Mouse (Mus musculus) 3134 (cell line): ENCODE results near the gene Zp3.

ENCODE experiments used
- DNase-seq: peaks from one replicate; pipeline ENCODE4 v3.0.0-alpha.2; 2011; ENCODE audit warnings: low spot score; ENCODE audit not compliant: insufficient read length; ENCODE audit errors: extremely low read depth

Gene Zp3

DNA sequence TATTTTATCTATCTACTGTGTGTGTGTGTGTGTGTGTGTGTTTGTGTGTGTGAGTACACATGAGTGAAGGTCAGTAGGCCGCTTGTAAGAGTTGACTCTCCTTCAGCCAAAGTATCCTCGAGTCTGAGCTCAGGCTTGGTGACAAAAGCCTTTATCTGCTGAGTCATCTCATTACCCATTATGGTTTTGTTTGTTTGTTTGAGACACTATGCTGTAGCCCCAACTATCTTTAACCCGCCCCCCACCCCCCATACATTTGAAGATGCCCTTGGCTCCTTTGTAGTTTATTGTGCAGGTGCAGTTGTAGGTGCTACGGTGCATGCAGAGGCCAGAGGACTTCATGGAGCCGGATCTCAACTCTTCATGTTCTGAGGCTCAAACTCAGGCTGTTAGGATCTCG is 21.3 kb downstream of the Zp3 start:
- DNase-seq = no peak

DNA sequence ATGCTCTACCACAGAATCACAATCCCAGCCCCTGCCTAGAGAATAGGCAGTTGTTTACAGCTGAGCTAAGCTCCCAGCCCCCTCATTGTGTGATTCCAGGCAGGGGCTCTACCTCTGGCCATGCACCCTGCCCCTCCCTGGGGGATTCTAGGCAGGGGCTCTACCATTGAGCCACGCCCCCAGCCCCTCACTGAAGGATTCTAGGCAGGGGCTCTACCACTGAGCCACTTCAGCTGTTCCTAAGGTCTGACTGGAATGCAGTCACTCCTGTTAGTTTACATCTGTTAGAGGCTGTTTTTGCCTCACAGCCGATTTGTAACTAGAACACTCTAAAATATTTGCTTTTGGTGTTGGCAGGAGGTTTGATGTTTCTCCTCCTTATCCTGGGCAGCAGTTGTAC is 22.4 kb downstream of the Zp3 start:
- no peak for DNase-seq

DNA sequence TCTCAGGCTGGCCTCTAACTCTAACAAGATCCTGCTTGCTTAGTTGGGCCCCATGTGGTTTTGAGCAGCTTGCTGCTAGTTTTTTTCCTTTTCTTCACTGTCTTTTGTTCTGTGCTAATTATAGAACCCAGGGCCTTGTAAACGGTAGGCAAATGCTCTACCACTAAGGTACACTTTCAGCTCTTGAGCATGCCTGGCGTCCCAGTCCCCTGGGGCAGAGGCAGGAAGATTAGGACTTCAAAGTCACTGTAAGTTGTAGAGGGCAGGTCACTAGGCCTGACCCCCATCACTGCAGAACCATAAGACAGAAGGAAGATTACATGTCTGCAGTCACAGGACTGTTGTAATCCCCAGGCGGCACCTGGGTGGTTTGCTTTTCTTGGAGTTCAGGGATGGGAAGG is 22.9 kb downstream of the Zp3 start:
- DNase-seq = no peak

DNA sequence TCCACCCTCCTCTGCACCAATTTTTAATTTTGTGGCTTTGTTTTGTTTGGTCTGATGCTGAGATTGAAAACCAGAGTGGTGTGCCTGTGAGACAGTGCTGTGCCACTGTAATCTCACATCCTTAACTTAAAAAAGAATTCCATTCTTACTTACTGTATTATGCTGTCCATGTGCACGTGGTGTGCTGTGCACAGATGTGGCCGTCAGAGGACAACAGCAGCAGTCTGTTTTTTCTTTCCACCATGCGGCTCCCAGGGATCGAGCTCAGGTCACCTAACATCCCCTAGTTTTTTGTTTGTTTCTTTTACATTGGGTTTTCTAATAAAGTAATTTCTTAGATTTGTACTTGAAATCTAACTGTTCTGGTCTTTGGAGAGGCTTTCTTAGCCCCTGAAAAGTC is 24.6 kb downstream of the Zp3 start:
- no peak for DNase-seq

GRCm38 (mm10) chr5:136007745-136008144 is 27.8 kb downstream of the Zp3 start:
- DNase-seq = peak; percentile 65

- DNase-seq = peak; percentile 81
Observed at GRCm38 (mm10) chr5:136014877-136015276, 35.0 kb downstream of the Zp3 start.

- DNase-seq = peak; percentile 49
Observed at GRCm38 (mm10) chr5:136015586-136015985, 35.7 kb downstream of the Zp3 start.

- peak; percentile 31 for DNase-seq
Observed at GRCm38 (mm10) chr5:136016014-136016876, 36.3 kb downstream of the Zp3 start.

DNA sequence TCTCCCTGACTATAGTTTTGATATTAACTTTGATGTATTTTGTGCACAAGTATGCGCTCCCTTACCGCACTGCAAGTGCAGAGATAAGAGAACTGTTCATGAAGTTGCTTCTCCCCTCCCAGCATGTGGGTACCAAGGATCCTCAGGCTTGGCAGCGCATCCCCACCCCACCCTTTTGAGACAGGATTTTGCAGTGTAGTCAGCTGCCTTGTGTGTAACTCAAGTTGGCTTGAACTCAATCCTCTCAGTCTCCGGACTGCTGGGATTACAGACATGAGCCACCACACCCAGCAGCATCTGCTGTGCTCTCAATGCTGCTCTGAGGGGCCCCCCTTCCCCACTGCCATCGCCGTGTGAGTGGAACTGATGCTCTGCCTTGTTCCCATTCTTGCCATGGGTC is 37.4 kb downstream of the Zp3 start:
- DNase-seq = no peak

- DNase-seq = no peak
Observed at GRCm38 (mm10) chr5:136018726-136019125, 38.8 kb downstream of the Zp3 start.

DNA sequence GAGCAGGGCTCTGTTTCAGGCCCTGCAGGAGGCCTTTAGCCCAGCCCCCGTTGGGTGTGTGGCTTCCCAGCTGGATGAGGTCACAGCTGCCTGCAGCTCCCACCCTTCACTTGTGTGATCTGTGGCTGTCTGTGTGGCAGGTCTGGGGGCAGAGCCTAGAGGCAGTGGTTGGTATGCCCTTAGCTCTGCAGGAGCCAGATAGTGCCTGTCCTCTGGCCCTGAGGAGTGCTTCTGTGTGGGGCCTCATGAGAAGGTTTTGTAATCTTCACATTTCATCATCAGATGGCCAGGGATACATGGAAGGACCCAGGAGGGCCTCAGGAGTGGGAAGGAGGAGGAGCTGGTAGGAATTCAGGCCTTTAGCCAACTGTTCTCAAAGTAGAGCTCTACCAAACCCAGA is 40.0 kb downstream of the Zp3 start:
- DNase-seq = peak; percentile 20

DNA sequence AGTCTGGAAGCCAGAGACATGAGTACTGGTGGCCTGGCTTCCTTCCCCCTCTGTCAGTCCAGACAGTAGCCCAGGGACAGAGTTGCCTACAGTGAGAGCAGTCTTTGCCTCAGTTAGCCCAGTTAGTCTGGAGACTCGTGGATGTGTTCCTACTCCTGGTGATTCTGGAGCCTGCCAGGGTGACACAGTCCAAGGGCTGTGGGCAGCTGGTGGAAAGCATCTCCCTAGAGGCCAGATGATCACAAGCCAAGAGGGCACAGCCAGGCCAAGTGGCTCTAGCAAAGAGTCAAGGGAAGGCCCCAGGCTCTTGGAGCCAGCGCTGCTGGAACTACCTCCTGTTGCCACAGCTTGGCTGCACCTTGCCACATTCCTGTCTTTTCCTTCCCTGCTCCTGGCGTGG is 45.8 kb downstream of the Zp3 start:
- DNase-seq = no peak

DNA sequence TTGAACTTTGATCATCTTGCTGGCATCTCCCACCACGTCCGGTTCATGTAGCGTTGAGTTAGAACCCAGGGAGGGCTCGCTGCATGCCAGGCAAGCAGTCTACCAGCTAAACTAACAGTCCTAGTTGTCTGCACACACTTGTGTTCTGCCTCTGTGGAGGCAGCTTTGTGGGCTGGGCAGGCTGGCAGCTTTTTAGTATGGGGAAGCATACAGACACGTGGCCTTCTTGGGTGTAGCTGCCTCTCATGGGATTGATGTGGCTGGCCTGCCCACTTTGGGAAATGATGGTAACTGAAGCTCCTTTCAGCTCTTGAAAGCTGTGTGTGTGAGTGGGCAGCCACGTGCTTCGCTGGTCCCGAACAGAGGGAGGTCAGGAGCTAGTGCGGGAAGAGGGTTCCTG is 47.0 kb downstream of the Zp3 start:
- no peak for DNase-seq

DNA sequence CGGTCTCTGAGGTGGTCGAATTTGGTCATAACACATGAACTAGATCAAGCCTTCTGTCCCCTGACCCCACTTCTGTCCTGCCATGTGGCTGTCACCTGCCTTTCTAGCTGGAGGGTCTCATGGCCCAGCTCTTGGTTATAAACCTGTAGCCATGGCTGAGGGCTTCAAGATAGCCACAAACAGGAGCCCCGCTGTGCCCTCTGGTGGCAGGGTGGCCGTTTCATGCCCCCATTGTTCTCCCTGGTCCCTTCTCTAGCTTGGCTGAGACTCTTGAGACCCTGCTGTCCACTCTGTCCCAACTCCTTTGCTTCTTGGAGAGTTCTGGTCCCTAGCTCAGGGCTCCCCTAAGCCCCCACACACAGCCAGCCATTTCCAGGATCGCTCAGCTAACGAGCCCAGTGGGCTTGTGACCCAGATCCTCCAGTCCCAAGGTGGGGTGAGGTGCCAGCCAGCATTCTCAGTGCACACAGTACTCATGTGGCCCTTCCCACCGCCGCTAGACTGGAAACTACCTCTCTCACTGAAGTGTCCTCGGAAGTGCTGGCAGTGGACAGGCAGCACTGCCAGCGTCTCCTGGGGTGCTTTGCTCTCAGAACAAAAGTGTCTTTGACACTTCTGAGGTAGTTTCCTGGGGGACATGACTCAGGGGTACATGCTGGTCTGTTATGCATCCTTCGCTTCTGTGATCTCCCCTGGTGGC is 47.9 kb downstream of the Zp3 start:
- DNase-seq = no peak

DNA sequence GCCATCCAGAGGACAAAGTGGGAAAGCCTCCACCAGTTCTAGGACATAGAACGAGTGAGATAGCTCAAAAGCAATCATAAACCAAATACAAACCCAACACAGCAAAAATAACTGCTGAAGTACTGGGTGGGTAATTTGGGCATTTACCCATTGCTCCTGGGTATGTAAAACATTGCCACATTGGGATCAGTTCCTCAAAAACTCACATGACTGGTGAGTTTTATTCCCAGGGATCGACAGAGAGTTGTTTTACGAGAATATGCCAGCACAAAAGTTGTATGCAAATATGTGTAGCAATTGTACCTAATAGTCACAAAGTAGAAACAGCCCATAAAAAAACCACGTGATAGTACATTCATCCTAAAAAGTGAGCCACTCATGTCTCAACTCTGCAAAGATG is 55.0 kb downstream of the Zp3 start:
- DNase-seq = no peak

GRCm38 (mm10) chr5:136035285-136035684 is 55.4 kb downstream of the Zp3 start:
- no peak for DNase-seq

DNA sequence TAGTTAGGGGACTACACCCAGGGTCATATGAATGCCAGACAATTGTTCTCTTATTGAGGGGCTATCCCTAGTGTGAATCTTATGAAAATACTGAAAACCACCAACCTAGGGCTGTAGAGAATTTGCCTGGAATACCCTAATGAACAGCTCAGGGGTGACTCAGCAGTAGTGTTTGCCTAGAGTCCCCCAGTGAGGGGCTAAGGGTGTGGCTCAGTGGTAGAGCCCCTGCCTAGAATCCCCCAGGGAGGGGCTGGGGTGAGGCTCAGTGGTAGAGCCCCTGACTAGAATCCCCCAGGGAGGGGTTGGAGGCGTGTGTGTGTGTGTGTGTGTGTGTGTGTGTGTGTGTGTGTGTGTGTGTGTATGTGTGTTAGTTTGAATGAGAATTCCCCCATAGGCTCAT is 56.8 kb downstream of the Zp3 start:
- no peak for DNase-seq
